Mouse (Mus musculus) neural tube, postnatal 0 days (tissue): ENCODE data around the gene Magea8. TPM values are rescaled to one million over a fixed set of nuclear protein-coding genes. Genes with fewer than 3 reads are reported as not detected.

Source experiments
- polyA plus RNA-seq: library from polyadenylated mRNA; unstranded; fragments of >200 nt; fragmentation: Nextera tagmentation; extraction: Ambion mirVana; gene quantifications from 2 replicates; pipeline ENCODE4 v1.2.1, GENCODE M21; 2015

Magea8 gene
- polyA plus RNA-seq, result not detected in 2 replicates

DNA sequence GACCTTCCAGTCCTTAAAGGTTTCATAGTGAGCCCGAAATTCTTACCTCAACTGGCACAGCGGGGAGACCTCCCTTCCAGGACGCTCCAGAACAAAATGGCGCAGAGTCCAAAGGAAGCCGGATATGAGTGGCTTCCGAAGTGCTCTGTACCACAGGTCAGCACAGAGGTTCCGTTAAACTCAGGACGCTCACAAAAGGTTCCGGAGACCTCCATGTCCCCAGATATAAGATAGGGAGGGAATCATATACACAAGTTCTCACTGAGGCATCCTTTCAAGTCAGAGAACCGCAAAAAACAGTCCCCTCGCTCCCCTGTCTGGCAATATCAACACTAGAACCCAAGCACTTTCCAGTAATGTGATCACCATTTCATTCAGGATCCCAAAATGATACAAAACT is at the start of gene Magea8:
Gene Magea8, minus strand, starts transcription at position 101 of the 400 bp plus-strand sequence.

DNA sequence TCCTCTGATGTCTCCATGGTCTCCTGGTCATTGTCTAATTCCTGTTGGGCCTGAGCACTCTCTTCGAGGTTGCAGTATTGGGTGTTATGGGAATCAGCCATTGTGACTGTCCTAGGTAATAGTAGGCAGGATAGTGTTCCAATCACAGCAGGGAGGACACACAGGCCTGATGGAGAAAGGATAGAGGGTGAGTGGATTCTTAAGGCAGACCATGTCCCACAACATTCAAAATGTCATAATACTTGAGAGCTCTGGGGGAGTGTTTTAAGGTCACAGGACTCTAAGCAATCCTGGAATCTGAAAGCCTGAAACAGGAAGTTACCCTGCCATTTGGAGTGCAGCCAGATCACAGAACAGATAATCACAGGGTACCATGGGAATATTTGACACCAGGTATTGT is 46.2 kb downstream of the Magea8 start, which contains the start of gene Magea3:
Gene Magea3, minus strand, starts transcription at position 101 of the 400 bp plus-strand sequence.

DNA sequence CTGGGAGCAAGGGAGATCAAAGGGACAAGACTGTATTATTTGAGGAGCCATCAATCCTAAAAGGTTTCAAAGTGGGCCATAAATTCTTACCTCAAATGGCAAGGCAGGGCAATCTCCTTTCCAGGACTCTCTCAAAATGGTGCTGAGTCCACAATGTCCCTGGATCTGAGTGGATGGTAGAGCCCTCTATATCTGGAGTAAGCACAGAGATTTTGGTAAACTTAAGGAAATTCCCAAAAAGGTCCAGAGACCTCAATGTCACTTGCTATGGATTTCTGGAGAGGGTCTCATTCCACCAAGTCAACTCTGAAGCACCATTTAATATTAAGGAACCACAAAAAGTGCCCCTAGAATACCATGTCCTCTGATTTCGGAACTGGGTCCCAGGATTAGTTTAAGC is 59.8 kb downstream of the Magea8 start, which contains the start of gene Magea6:
Gene Magea6, minus strand, starts transcription at position 101 of the 400 bp plus-strand sequence.

Other genes with a start within 250 kb of the Magea8 start
- gene Cldn34b1, start 105.6 kb downstream of the Magea8 start, polyA plus RNA-seq, result not detected in 2 replicates
- not detected in 2 replicates for gene Magea6, start 59.9 kb downstream of the Magea8 start, polyA plus RNA-seq
- gene Magea3, start 46.3 kb downstream of the Magea8 start, polyA plus RNA-seq, result not detected in 2 replicates
- not detected in 2 replicates for gene Magea5, start 67.3 kb upstream of the Magea8 start, polyA plus RNA-seq
- not detected in 2 replicates for gene Magea1, start 93.9 kb upstream of the Magea8 start, polyA plus RNA-seq
- not detected in 2 replicates for gene Magea2, start 97.8 kb upstream of the Magea8 start, polyA plus RNA-seq
- gene Cldn34b2, start 132.6 kb upstream of the Magea8 start, polyA plus RNA-seq, result not detected in 2 replicates
- 132 and 143 TPM in 2 replicates for gene Sat1, start 220.6 kb upstream of the Magea8 start, polyA plus RNA-seq